Mouse (Mus musculus): ENCODE results near the gene Tecpr1. TPM values are rescaled to one million over a fixed set of nuclear protein-coding genes. Genes with fewer than 3 reads are reported as not detected.

The Tecpr1 gene
- polyA plus RNA-seq, 1 experiment from 2014 or later: 26.1 TPM

DNA sequence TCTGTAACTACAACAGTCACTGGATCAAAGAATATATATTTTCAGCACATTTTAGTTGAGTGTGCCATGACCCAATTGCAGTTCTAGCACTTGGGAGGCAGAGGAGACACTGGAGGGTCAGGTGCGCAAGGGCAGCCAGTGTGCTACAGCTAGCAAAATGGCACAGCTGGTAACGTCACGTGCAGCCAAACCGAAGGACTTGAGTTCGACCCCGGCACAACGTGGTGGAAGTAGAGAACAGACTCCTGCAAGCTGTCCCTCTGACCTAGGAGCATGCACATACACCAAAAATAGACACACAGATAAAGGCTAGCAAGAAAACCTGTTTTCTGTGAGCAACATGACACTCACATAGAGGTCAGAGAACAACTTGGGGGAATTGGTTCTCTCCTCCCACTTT is 34.1 kb downstream of the Tecpr1 start:
- WGBS: 78% methylated on average over 7 of the region's 7 CpGs
- Histone ChIP-seq H3K36me3 (peaks cover 17% of the 10 kb centered on the region), H3K9me3 (replicated peaks) (no peaks in the 10 kb centered on the region), H3K27me3 (no peaks in the 10 kb centered on the region), H3K4me2 (replicated peaks) (no peak overlapping the region), H3K27ac (replicated peaks) (no peak overlapping the region), H3K9ac (no peak overlapping the region), H3K4me3 (replicated peaks) (no peak overlapping the region), H3K4me1 (peaks cover 12% of the 10 kb centered on the region)
- ATAC-seq (ENCODE audit: insufficient number of reproducible peaks, low FRiP score, low TSS enrichment, low read depth): no peak

- peaks cover 12% of the 10 kb centered on the region for H3K4me1 ChIP-seq
- H3K4me3 ChIP-seq (replicated peaks): no peak overlapping the region
- 77% methylated on average over 6 of the region's 6 CpGs for WGBS
- H3K9ac ChIP-seq: no peak overlapping the region
- peaks cover 18% of the 10 kb centered on the region for H3K36me3 ChIP-seq
- H3K27me3 ChIP-seq: no peaks in the 10 kb centered on the region
- H3K9me3 ChIP-seq (replicated peaks): no peaks in the 10 kb centered on the region
- H3K27ac ChIP-seq (replicated peaks): no peak overlapping the region
- H3K4me2 ChIP-seq (replicated peaks): no peak overlapping the region
- no peak for ATAC-seq (ENCODE audit: insufficient number of reproducible peaks, low FRiP score, low TSS enrichment, low read depth)
Measured at GRCm38 (mm10) chr5:144188422-144188821, 35.0 kb downstream of the Tecpr1 start.

DNA sequence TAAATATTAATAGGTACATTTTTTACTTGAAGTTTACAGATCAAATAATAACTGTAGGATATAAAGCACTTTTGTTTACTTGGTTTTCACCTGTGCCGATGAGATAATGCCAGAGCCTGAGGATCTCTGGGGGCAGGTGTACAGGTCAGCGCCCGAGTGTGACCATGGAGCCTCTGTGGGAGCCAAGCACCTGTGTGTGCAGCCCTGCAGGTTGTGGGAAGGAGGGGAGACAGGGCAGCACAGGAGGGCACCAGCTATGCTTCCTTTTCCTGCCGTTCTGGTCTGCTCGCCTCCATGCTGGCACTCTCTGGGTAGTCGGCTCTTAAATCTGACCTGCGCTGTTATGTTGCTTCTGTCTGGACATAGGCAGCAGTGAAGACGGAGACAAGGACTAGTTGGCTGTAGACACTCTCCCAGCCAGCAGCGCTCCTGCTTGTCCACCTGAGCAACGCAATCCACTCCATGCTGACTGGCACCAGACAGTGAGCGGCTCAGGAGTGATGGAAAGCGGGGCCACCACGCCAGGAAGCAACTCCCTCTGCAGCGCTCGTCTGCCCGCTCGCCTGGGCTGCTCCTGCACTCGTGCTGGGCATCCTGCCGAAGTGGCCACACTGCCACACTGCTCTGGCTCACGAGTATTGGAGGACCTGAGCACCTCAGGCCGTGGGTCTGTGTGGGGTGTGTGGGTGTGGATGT is 38.9 kb downstream of the Tecpr1 start:
- Histone ChIP-seq H3K4me2 (replicated peaks) (no peak overlapping the region), H3K4me1 (0 out of 2 replicates have a peak, but pooled peaks cover under 1% of the 10 kb centered on the region), H3K9me3 (replicated peaks) (no peaks in the 10 kb centered on the region), H3K36me3 (peaks cover 29% of the 10 kb centered on the region), H3K27ac (replicated peaks) (no peak overlapping the region), H3K9ac (no peak overlapping the region), H3K27me3 (no peaks in the 10 kb centered on the region), H3K4me3 (replicated peaks) (no peak overlapping the region)
- no peak; the same call in 1 of the 2 replicates for ATAC-seq (ENCODE audit: insufficient number of reproducible peaks, low FRiP score, low TSS enrichment, low read depth)
- 91% methylated on average over 21 of the region's 21 CpGs for WGBS

GRCm38 (mm10) chr5:144183647-144184335 is 39.6 kb downstream of the Tecpr1 start:
- ATAC-seq (ENCODE audit: insufficient number of reproducible peaks, low FRiP score, low TSS enrichment, low read depth): no peak
- H3K36me3 ChIP-seq: peaks cover 31% of the 10 kb centered on the region

GRCm38 (mm10) chr5:144183248-144183559 is 40.2 kb downstream of the Tecpr1 start:
- H3K9ac ChIP-seq: no peak overlapping the region
- WGBS: 84% methylated on average over 8 of the region's 8 CpGs
- H3K9me3 ChIP-seq (replicated peaks): no peaks in the 10 kb centered on the region
- no peaks in the 10 kb centered on the region; the same call in 1 of the 2 replicates for H3K4me1 ChIP-seq
- H3K4me3 ChIP-seq (replicated peaks): no peak overlapping the region
- ATAC-seq (ENCODE audit: insufficient number of reproducible peaks, low FRiP score, low TSS enrichment, low read depth): no peak
- H3K27ac ChIP-seq (replicated peaks): no peak overlapping the region
- H3K4me2 ChIP-seq (replicated peaks): no peak overlapping the region
- no peaks in the 10 kb centered on the region for H3K27me3 ChIP-seq
- peaks cover 31% of the 10 kb centered on the region for H3K36me3 ChIP-seq

More at GRCm38 (mm10) chr5:144183647-144184335, 39.6 kb downstream of the Tecpr1 start:
- H3K9me3 ChIP-seq (replicated peaks): no peaks in the 10 kb centered on the region
- H3K4me1 ChIP-seq: no peaks in the 10 kb centered on the region
- 70% methylated on average over 7 of the region's 7 CpGs for WGBS
- no peak overlapping the region for H3K4me3 ChIP-seq (replicated peaks)
- no peaks in the 10 kb centered on the region for H3K27me3 ChIP-seq
- no peak overlapping the region for H3K27ac ChIP-seq (replicated peaks)
- no peak overlapping the region for H3K4me2 ChIP-seq (replicated peaks)
- H3K9ac ChIP-seq: no peak overlapping the region

- H3K4me2 ChIP-seq (replicated peaks): no peak overlapping the region
- 71% methylated on average over 20 of the region's 20 CpGs for whole genome bisulfite sequencing
- H3K4me1 ChIP-seq: no peaks in the 10 kb centered on the region; the same call in 1 of the 2 replicates
- H3K36me3 ChIP-seq: peaks cover 31% of the 10 kb centered on the region
- H3K9ac ChIP-seq: no peak overlapping the region
- ATAC-seq (ENCODE audit: insufficient number of reproducible peaks, low FRiP score, low TSS enrichment, low read depth): no peak
- H3K27ac ChIP-seq (replicated peaks): no peak overlapping the region
- H3K9me3 ChIP-seq (replicated peaks): no peaks in the 10 kb centered on the region
- no peak overlapping the region for H3K4me3 ChIP-seq (replicated peaks)
- H3K27me3 ChIP-seq: no peaks in the 10 kb centered on the region
Measured at GRCm38 (mm10) chr5:144182542-144183247, 40.7 kb downstream of the Tecpr1 start.

GRCm38 (mm10) chr5:144181249-144181648 is 42.2 kb downstream of the Tecpr1 start:
- no peak overlapping the region for H3K4me3 ChIP-seq (replicated peaks)
- ATAC-seq (ENCODE audit: insufficient number of reproducible peaks, low FRiP score, low TSS enrichment, low read depth): no peak
- 95% methylated on average over 7 of the region's 7 CpGs for WGBS
- no peak overlapping the region for H3K9ac ChIP-seq
- no peaks in the 10 kb centered on the region; the same call in 1 of the 2 replicates for H3K4me1 ChIP-seq
- no peaks in the 10 kb centered on the region for H3K27me3 ChIP-seq
- no peak overlapping the region for H3K4me2 ChIP-seq (replicated peaks)
- H3K27ac ChIP-seq (replicated peaks): no peak overlapping the region
- peaks cover 32% of the 10 kb centered on the region for H3K36me3 ChIP-seq
- no peaks in the 10 kb centered on the region for H3K9me3 ChIP-seq (replicated peaks)

DNA sequence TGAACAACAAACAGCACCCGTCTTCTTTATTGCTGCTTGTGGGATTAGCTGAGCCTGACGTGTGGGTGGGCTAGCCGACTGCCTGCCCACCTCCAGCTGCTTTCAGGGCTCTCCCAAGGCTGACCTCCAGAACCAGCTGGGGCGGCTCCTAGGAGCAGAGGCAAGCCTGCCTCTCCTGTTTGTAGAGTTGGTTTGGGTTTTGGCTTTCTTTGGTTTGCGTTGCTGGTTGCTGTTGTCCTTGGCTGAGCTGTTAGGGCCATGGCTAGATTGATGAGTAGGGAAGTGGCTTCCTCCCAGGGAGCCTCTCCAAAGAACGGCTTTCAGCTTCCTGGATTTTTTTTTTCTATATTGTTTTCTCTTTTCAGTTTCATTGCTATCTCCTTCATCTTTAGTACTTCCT is 45.2 kb downstream of the Tecpr1 start:
- Histone ChIP-seq H3K27me3 (no peaks in the 10 kb centered on the region), H3K27ac (replicated peaks) (no peak overlapping the region), H3K4me3 (replicated peaks) (no peak overlapping the region), H3K4me1 (no peaks in the 10 kb centered on the region; the same call in 1 of the 2 replicates), H3K9ac (no peak overlapping the region), H3K9me3 (replicated peaks) (no peaks in the 10 kb centered on the region), H3K36me3 (peaks cover 45% of the 10 kb centered on the region), H3K4me2 (replicated peaks) (no peak overlapping the region)
- ATAC-seq (ENCODE audit: insufficient number of reproducible peaks, low FRiP score, low TSS enrichment, low read depth): no peak
- WGBS: 71% methylated on average over 6 of the region's 6 CpGs

DNA sequence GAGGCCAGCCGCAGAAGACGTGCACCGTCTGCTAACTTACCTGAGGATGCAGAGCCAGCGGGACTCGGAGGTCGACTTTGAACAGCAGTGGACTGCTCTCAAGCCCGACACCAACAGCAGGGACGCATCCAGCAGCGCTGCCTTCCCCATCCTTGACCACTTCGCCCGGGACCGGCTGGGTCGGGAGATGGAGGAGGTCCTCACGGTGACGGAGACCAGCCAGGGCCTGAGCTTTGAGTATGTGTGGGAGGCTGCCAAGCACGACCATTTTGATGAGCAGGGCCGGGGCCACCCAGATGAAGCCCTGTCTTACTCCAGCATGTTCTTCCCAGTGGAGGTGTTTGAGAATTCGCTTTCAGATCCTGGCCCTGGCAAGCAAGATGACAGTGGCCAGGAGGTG is 49.8 kb downstream of the Tecpr1 start:
- no peak overlapping the region for H3K9ac ChIP-seq
- no peak overlapping the region for H3K4me2 ChIP-seq (replicated peaks)
- ATAC-seq (ENCODE audit: insufficient number of reproducible peaks, low FRiP score, low TSS enrichment, low read depth): no peak
- WGBS: 94% methylated on average over 18 of the region's 18 CpGs
- no peak overlapping the region for H3K27ac ChIP-seq (replicated peaks)
- H3K36me3 ChIP-seq: peaks cover 65% of the 10 kb centered on the region
- no peak overlapping the region for H3K4me3 ChIP-seq (replicated peaks)
- H3K27me3 ChIP-seq: no peaks in the 10 kb centered on the region
- peaks cover 5% of the 10 kb centered on the region; the same call in 1 of the 2 replicates for H3K4me1 ChIP-seq
- no peaks in the 10 kb centered on the region for H3K9me3 ChIP-seq (replicated peaks)

GRCm38 (mm10) chr5:144169275-144169975 is 54.0 kb downstream of the Tecpr1 start:
- Histone ChIP-seq H3K9ac (no peak overlapping the region), H3K9me3 (replicated peaks) (no peaks in the 10 kb centered on the region), H3K27ac (replicated peaks) (0 out of 2 replicates have a peak overlapping the region, but pooled peaks have one; percentile 7), H3K4me2 (replicated peaks) (no peak overlapping the region), H3K27me3 (no peaks in the 10 kb centered on the region), H3K36me3 (peaks cover 59% of the 10 kb centered on the region), H3K4me3 (replicated peaks) (no peak overlapping the region), H3K4me1 (0 out of 2 replicates have a peak, but pooled peaks cover 5% of the 10 kb centered on the region)
- ATAC-seq (ENCODE audit: insufficient number of reproducible peaks, low FRiP score, low TSS enrichment, low read depth): no peak
- WGBS: 77% methylated on average over 8 of the region's 8 CpGs

- Histone ChIP-seq H3K36me3 (peaks cover 29% of the 10 kb centered on the region), H3K4me3 (replicated peaks) (no peak overlapping the region), H3K9me3 (replicated peaks) (no peaks in the 10 kb centered on the region), H3K27ac (replicated peaks) (no peak overlapping the region), H3K27me3 (no peaks in the 10 kb centered on the region), H3K9ac (no peak overlapping the region), H3K4me1 (peaks cover 17% of the 10 kb centered on the region), H3K4me2 (replicated peaks) (no peak overlapping the region)
- 66% methylated on average over 3 of the region's 3 CpGs for whole genome bisulfite sequencing
- ATAC-seq (ENCODE audit: insufficient number of reproducible peaks, low FRiP score, low TSS enrichment, low read depth): no peak
Measured at GRCm38 (mm10) chr5:144165756-144166155, 57.7 kb downstream of the Tecpr1 start.
